Mouse (Mus musculus) lung, embryonic 14.5 days (tissue): ENCODE data around the gene Nid1. TPM values are rescaled to one million over a fixed set of nuclear protein-coding genes. Genes with fewer than 3 reads are reported as not detected.

ENCODE experiments used
- ATAC-seq: fragments of 200-750 bp; cut with Nextera tagmentation; 2 replicates; pipeline ENCODE4 v1.8.0; 2017; ENCODE audit warnings: mild to moderate bottlenecking, moderate TSS enrichment, moderate library complexity; ENCODE audit not compliant: insufficient read depth
- DNase-seq: peaks from one replicate; pipeline ENCODE4 v3.0.0-alpha.2; 2015
- H3K27ac ChIP-seq: fragments of 300-500 bp; sonication (generic); 2 replicates; pipeline ENCODE4 v1.5.1; 2014; ENCODE audit warnings: low read depth, mild to moderate bottlenecking, moderate library complexity
- H3K27me3 ChIP-seq: fragments of 300-500 bp; sonication (generic); 2 replicates; pipeline ENCODE4 v1.6.1; 2014; ENCODE audit warnings: low read length, control low read depth; ENCODE audit not compliant: insufficient read depth
- H3K36me3 ChIP-seq: fragments of 300-500 bp; sonication (generic); 2 replicates; pipeline ENCODE4 v1.6.1; 2014; ENCODE audit warnings: control low read depth; ENCODE audit not compliant: insufficient read depth
- H3K4me1 ChIP-seq: fragments of 300-500 bp; sonication (generic); 2 replicates; pipeline ENCODE4 v1.6.1; 2014; ENCODE audit warnings: antibody characterized with exemption, control low read depth; ENCODE audit not compliant: insufficient read depth
- H3K4me2 ChIP-seq: fragments of 300-500 bp; sonication (generic); 2 replicates; pipeline ENCODE4 v1.6.1; 2014; ENCODE audit warnings: mild to moderate bottlenecking
- H3K4me3 ChIP-seq: fragments of 300-500 bp; sonication (generic); 2 replicates; pipeline ENCODE4 v1.5.1; 2014; ENCODE audit warnings: low read depth, low read length
- H3K9ac ChIP-seq: fragments of 300-500 bp; sonication (generic); 2 replicates; pipeline ENCODE4 v1.6.1; 2014
- H3K9me3 ChIP-seq: fragments of 300-500 bp; sonication (generic); 2 replicates; pipeline ENCODE4 v1.6.1; 2016; ENCODE audit warnings: low read depth, low read length, control low read depth
- CTCF ChIP-seq: IDR thresholded peaks from 2 replicates; pipeline ENCODE4 v1.5.1; 2016; ENCODE audit warnings: antibody characterized with exemption, low read depth
- WGBS: fragments of 180-500 bp; shearing (Covaris S2); extraction: QIAGEN DNeasy Blood & Tissue Kit; methylation state at CpG from one replicate; pipeline ENCODE4 v1.1.7; 2014; 5-methylcytosine and 5-hydroxymethylcytosine counted together
- polyA plus RNA-seq: library from polyadenylated mRNA; unstranded; fragments of >200 nt; fragmentation: Nextera tagmentation; extraction: Ambion mirVana; gene quantifications from 2 replicates; pipeline ENCODE4 v1.2.1, GENCODE M21; 2014

Nid1 gene
- polyA plus RNA-seq, 1 experiment from 2014 or later, result 160 TPM

- Histone ChIP-seq H3K27me3 (no peaks in the 10 kb centered on the region), H3K4me3 (no peak overlapping the region), H3K4me1 (no peaks in the 10 kb centered on the region), H3K9me3 (no peaks in the 10 kb centered on the region), H3K9ac (no peak overlapping the region), H3K4me2 (no peak overlapping the region), H3K27ac (no peak overlapping the region), H3K36me3 (no peaks in the 10 kb centered on the region)
- TF ChIP-seq CTCF, result no peak
- DNase-seq (no peak), ATAC-seq (no peak)
- WGBS, result 85% methylated on average over 2 of the region's 2 CpGs
These were observed 87.9 kb downstream of the Nid1 start for GRCm38 (mm10) chr13:13525205-13525604.

GRCm38 (mm10) chr13:13525877-13526276, 88.5 kb downstream of the Nid1 start:
- Histone ChIP-seq H3K4me3 (no peak overlapping the region), H3K9ac (no peak overlapping the region), H3K27ac (no peak overlapping the region), H3K9me3 (no peaks in the 10 kb centered on the region), H3K36me3 (no peaks in the 10 kb centered on the region), H3K27me3 (no peaks in the 10 kb centered on the region), H3K4me1 (no peaks in the 10 kb centered on the region), H3K4me2 (no peak overlapping the region)
- TF ChIP-seq CTCF, result no peak
- no peak for DNase-seq
- ATAC-seq, result no peak
- 75% methylated on average over 5 of the region's 5 CpGs for WGBS

- no peak overlapping the region for H3K4me2 ChIP-seq
- no peak for DNase-seq
- H3K27ac ChIP-seq, result no peak overlapping the region
- H3K4me3 ChIP-seq, result no peak overlapping the region
- H3K9ac ChIP-seq, result no peak overlapping the region
- no peaks in the 10 kb centered on the region for H3K27me3 ChIP-seq
- H3K36me3 ChIP-seq, result no peaks in the 10 kb centered on the region
- no peak for TF ChIP-seq CTCF
- no peaks in the 10 kb centered on the region for H3K4me1 ChIP-seq
- ATAC-seq, result no peak
- no peaks in the 10 kb centered on the region for H3K9me3 ChIP-seq
- WGBS, result 43% methylated on average over 11 of the region's 11 CpGs
These were observed 91.8 kb downstream of the Nid1 start for GRCm38 (mm10) chr13:13529115-13529542.

- Histone ChIP-seq H3K4me2 (no peak overlapping the region), H3K27me3 (no peaks in the 10 kb centered on the region), H3K4me1 (no peaks in the 10 kb centered on the region), H3K27ac (no peak overlapping the region), H3K4me3 (no peak overlapping the region), H3K9ac (no peak overlapping the region), H3K36me3 (no peaks in the 10 kb centered on the region), H3K9me3 (no peaks in the 10 kb centered on the region)
- ATAC-seq (no peak), DNase-seq (no peak)
- 79% methylated on average over 4 of the region's 4 CpGs for WGBS
- TF ChIP-seq CTCF, result no peak
These were observed 93.6 kb downstream of the Nid1 start for GRCm38 (mm10) chr13:13530913-13531312.

GRCm38 (mm10) chr13:13531923-13532322, 94.6 kb downstream of the Nid1 start:
- no peak overlapping the region for H3K27ac ChIP-seq
- TF ChIP-seq CTCF, result no peak
- no peaks in the 10 kb centered on the region for H3K36me3 ChIP-seq
- DNase-seq, result no peak
- no peaks in the 10 kb centered on the region for H3K9me3 ChIP-seq
- no peak overlapping the region for H3K4me2 ChIP-seq
- no peaks in the 10 kb centered on the region for H3K27me3 ChIP-seq
- ATAC-seq, result no peak
- no peak overlapping the region for H3K4me3 ChIP-seq
- no peaks in the 10 kb centered on the region for H3K4me1 ChIP-seq
- WGBS, result 85% methylated on average over 7 of the region's 7 CpGs
- no peak overlapping the region for H3K9ac ChIP-seq

GRCm38 (mm10) chr13:13536555-13536954, 99.2 kb downstream of the Nid1 start:
- Histone ChIP-seq H3K9ac (no peak overlapping the region), H3K27me3 (no peaks in the 10 kb centered on the region), H3K4me3 (no peak overlapping the region), H3K4me2 (no peak overlapping the region), H3K4me1 (no peaks in the 10 kb centered on the region), H3K9me3 (no peaks in the 10 kb centered on the region), H3K27ac (no peak overlapping the region), H3K36me3 (no peaks in the 10 kb centered on the region)
- no peak for ATAC-seq
- DNase-seq, result no peak
- WGBS, result 77% methylated on average over 2 of the region's 2 CpGs
- TF ChIP-seq CTCF, result no peak

GRCm38 (mm10) chr13:13537272-13538015, 100.1 kb downstream of the Nid1 start:
- Histone ChIP-seq H3K9me3 (no peaks in the 10 kb centered on the region), H3K27ac (no peak overlapping the region), H3K9ac (no peak overlapping the region), H3K36me3 (no peaks in the 10 kb centered on the region), H3K4me3 (no peak overlapping the region), H3K27me3 (no peaks in the 10 kb centered on the region), H3K4me2 (no peak overlapping the region), H3K4me1 (no peaks in the 10 kb centered on the region)
- TF ChIP-seq CTCF, result no peak
- DNase-seq (no peak), ATAC-seq (no peak)
- WGBS, result 57% methylated on average over 2 of the region's 2 CpGs
